Mouse (Mus musculus) right cerebral cortex, postnatal 36 days (tissue): ENCODE results near the gene Eci1.
"Not testable (repeated sequence)": the region's sequence is repeated elsewhere in the genome, so short reads cannot be mapped to it uniquely, and the experiment has no call there.

Source experiments
- DNase-seq, 2 experiments: peaks; one replicate each; pipeline ENCODE4 v3.0.0; 2022; ENCODE audit warnings: low spot score in 2 of 2, mixed read lengths in 1 of 2

The Eci1 gene

GRCm38 (mm10) chr17:24426471-24427169, at the start of gene Eci1:
Gene Eci1, plus strand, starts transcription at chr17:24426641.
- peak; percentile 83 to 89 for DNase-seq

GRCm38 (mm10) chr17:24378496-24378895, 47.9 kb upstream of the Eci1 start:
- no peak for DNase-seq

- no peak for DNase-seq
Observed at GRCm38 (mm10) chr17:24383789-24384188, 42.7 kb upstream of the Eci1 start.

- DNase-seq: no peak
Observed at GRCm38 (mm10) chr17:24388711-24389110, 37.7 kb upstream of the Eci1 start.

GRCm38 (mm10) chr17:24389865-24390264, 36.6 kb upstream of the Eci1 start:
- DNase-seq: peak in 1 of 2 experiments; percentile 36

GRCm38 (mm10) chr17:24391149-24391548, 35.3 kb upstream of the Eci1 start:
- DNase-seq: no peak

- no peak for DNase-seq
Observed at GRCm38 (mm10) chr17:24393527-24393926, 32.9 kb upstream of the Eci1 start.

GRCm38 (mm10) chr17:24394456-24394855, 32.0 kb upstream of the Eci1 start:
- no peak for DNase-seq

GRCm38 (mm10) chr17:24402371-24402770, 24.1 kb upstream of the Eci1 start:
- no peak for DNase-seq

GRCm38 (mm10) chr17:24407116-24407803, 19.2 kb upstream of the Eci1 start:
- DNase-seq: no peak

- DNase-seq: no peak
Observed at GRCm38 (mm10) chr17:24413557-24414211, 12.8 kb upstream of the Eci1 start.

- DNase-seq: peak; percentile 89 to 90
Observed at GRCm38 (mm10) chr17:24414230-24414976, 12.0 kb upstream of the Eci1 start, which contains the start of gene Rnps1. Gene Rnps1, plus strand, starts transcription at chr17:24414565.

GRCm38 (mm10) chr17:24415011-24415410, 11.4 kb upstream of the Eci1 start:
- DNase-seq: no peak

GRCm38 (mm10) chr17:24416051-24416652, 10.3 kb upstream of the Eci1 start:
- DNase-seq: no peak

- no peak for DNase-seq
Observed at GRCm38 (mm10) chr17:24423114-24423513, 3.3 kb upstream of the Eci1 start.

GRCm38 (mm10) chr17:24424489-24424888, 2.0 kb upstream of the Eci1 start:
- no peak for DNase-seq

GRCm38 (mm10) chr17:24425326-24425725, 1.1 kb upstream of the Eci1 start:
- not testable (repeated sequence) for DNase-seq

- no peak for DNase-seq
Observed at GRCm38 (mm10) chr17:24425905-24426304, 536 bp upstream of the Eci1 start.

- DNase-seq: no peak
Observed at GRCm38 (mm10) chr17:24427170-24427557, 723 bp downstream of the Eci1 start.

GRCm38 (mm10) chr17:24429201-24429983, 3.0 kb downstream of the Eci1 start:
- no peak for DNase-seq

- DNase-seq: no peak
Observed at GRCm38 (mm10) chr17:24437016-24437415, 10.6 kb downstream of the Eci1 start.
